Comparison of ENCODE assay signal across 18 mouse cellular contexts in genomic region chr5:150130144-150130543, GRCm38 (mm10). TPM values are rescaled to one million over a fixed set of nuclear protein-coding genes. Genes with fewer than 3 reads are reported as not detected.
A peak's percentile ranks its signal among the peaks of the same experiment; 100 is the strongest.
DNase-seq lines count a peak whose midpoint lies in the region; ATAC-seq and TF ChIP-seq lines count a peak whose summit lies in the region.
"Had no signal": no experiment of that assay in that cellular context is flagged by ENCODE, and none has a peak within 500 bp of the region (broad histone marks: within the 10 kb centered on the region; RNA-seq: fewer than 3 reads in every experiment).

No protein-coding gene starts in this region.

- H3K9ac ChIP-seq in hindbrain, embryonic 14.5 days = no peak overlapping the region
- no peak overlapping the region for H3K9ac ChIP-seq in hindbrain, embryonic 11.5 days (ENCODE audit: low read depth, low read length)
- H3K9ac ChIP-seq in midbrain, embryonic 13.5 days (replicated peaks) = no peak overlapping the region
- H3K9ac ChIP-seq in midbrain, embryonic 15.5 days = no peak overlapping the region
- no peak overlapping the region for H3K9ac ChIP-seq in neural tube, embryonic 13.5 days
- H3K9ac ChIP-seq in neural tube, embryonic 15.5 days (replicated peaks) = no peak overlapping the region
- no peak overlapping the region for H3K9ac ChIP-seq in hindbrain, postnatal 0 days (replicated peaks; ENCODE audit: low read length)
- H3K9ac ChIP-seq: embryonic facial prominence, embryonic 13.5 days; forebrain, embryonic 12.5 days; heart, embryonic 12.5 days had no signal

- DNase-seq in hindbrain, embryonic 14.5 days (ENCODE audit: low spot score) = no peak
- no peak for DNase-seq in hindbrain, embryonic 11.5 days (ENCODE audit: low spot score)
- DNase-seq in hindbrain, postnatal 0 days (ENCODE audit: low spot score) = peak; percentile 54
- no peak for DNase-seq in right cerebral cortex, postnatal 14 days
- DNase-seq: adrenal gland, adult 2 months; adrenal gland, postnatal 25 days; cerebellum, adult 11 months; cerebellum, adult 8-10 months; cerebellum, postnatal 25 days; gastrocnemius, adult 2 months; gastrocnemius, postnatal 25 days had no signal

- no peaks in the 10 kb centered on the region for H3K36me3 ChIP-seq in hindbrain, embryonic 14.5 days (replicated peaks; ENCODE audit: control insufficient read depth, insufficient read depth)
- no peaks in the 10 kb centered on the region for H3K36me3 ChIP-seq in hindbrain, embryonic 11.5 days (ENCODE audit: control insufficient read depth, insufficient read depth, low read length)
- H3K36me3 ChIP-seq in midbrain, embryonic 13.5 days = no peaks in the 10 kb centered on the region
- no peaks in the 10 kb centered on the region for H3K36me3 ChIP-seq in midbrain, embryonic 15.5 days (replicated peaks)
- no peaks in the 10 kb centered on the region for H3K36me3 ChIP-seq in neural tube, embryonic 13.5 days
- no peaks in the 10 kb centered on the region for H3K36me3 ChIP-seq in neural tube, embryonic 15.5 days
- no peaks in the 10 kb centered on the region for H3K36me3 ChIP-seq in hindbrain, postnatal 0 days (ENCODE audit: insufficient read depth, low read length)
- H3K36me3 ChIP-seq: embryonic facial prominence, embryonic 13.5 days; forebrain, embryonic 12.5 days; heart, embryonic 12.5 days had no signal

- WGBS in hindbrain, embryonic 14.5 days = 71% methylated on average over 7 of the region's 7 CpGs
- 86% methylated on average over 7 of the region's 7 CpGs for WGBS in hindbrain, embryonic 11.5 days
- 74% methylated on average over 7 of the region's 7 CpGs for WGBS in midbrain, embryonic 13.5 days
- WGBS in midbrain, embryonic 15.5 days = 62% methylated on average over 7 of the region's 7 CpGs
- 54% methylated on average over 7 of the region's 7 CpGs for WGBS in neural tube, embryonic 13.5 days
- WGBS in neural tube, embryonic 15.5 days = 48% methylated on average over 7 of the region's 7 CpGs
- WGBS in hindbrain, postnatal 0 days = 49% methylated on average over 7 of the region's 7 CpGs

- H3K4me2 ChIP-seq in hindbrain, embryonic 14.5 days (replicated peaks) = no peak overlapping the region
- no peak overlapping the region for H3K4me2 ChIP-seq in hindbrain, embryonic 11.5 days (replicated peaks; ENCODE audit: low read depth, low read length)
- no peak overlapping the region for H3K4me2 ChIP-seq in midbrain, embryonic 13.5 days (replicated peaks)
- no peak overlapping the region for H3K4me2 ChIP-seq in midbrain, embryonic 15.5 days
- H3K4me2 ChIP-seq in neural tube, embryonic 13.5 days = no peak overlapping the region
- H3K4me2 ChIP-seq in neural tube, embryonic 15.5 days = no peak overlapping the region
- no peak overlapping the region for H3K4me2 ChIP-seq in hindbrain, postnatal 0 days (ENCODE audit: low read depth, low read length)
- H3K4me2 ChIP-seq: embryonic facial prominence, embryonic 13.5 days; forebrain, embryonic 12.5 days; heart, embryonic 12.5 days had no signal

- no peaks in the 10 kb centered on the region for H3K27me3 ChIP-seq in hindbrain, embryonic 14.5 days (ENCODE audit: control insufficient read depth, insufficient read depth, low read length)
- H3K27me3 ChIP-seq in hindbrain, embryonic 11.5 days (ENCODE audit: control insufficient read depth, insufficient read depth, low read length) = no peaks in the 10 kb centered on the region
- H3K27me3 ChIP-seq in midbrain, embryonic 13.5 days = no peaks in the 10 kb centered on the region
- H3K27me3 ChIP-seq in midbrain, embryonic 15.5 days (replicated peaks) = no peaks in the 10 kb centered on the region
- no peaks in the 10 kb centered on the region for H3K27me3 ChIP-seq in neural tube, embryonic 13.5 days
- no peaks in the 10 kb centered on the region for H3K27me3 ChIP-seq in neural tube, embryonic 15.5 days (replicated peaks)
- no peaks in the 10 kb centered on the region for H3K27me3 ChIP-seq in hindbrain, postnatal 0 days (ENCODE audit: insufficient read depth, low read length)
- H3K27me3 ChIP-seq: embryonic facial prominence, embryonic 13.5 days; forebrain, embryonic 12.5 days; heart, embryonic 12.5 days had no signal

- H3K4me3 ChIP-seq in hindbrain, embryonic 14.5 days (replicated peaks; ENCODE audit: low read length) = no peak overlapping the region
- H3K4me3 ChIP-seq in hindbrain, embryonic 11.5 days (ENCODE audit: low read depth, low read length) = no peak overlapping the region
- no peak overlapping the region for H3K4me3 ChIP-seq in midbrain, embryonic 13.5 days (replicated peaks)
- H3K4me3 ChIP-seq in midbrain, embryonic 15.5 days = no peak overlapping the region
- no peak overlapping the region for H3K4me3 ChIP-seq in neural tube, embryonic 13.5 days
- H3K4me3 ChIP-seq in neural tube, embryonic 15.5 days (replicated peaks) = no peak overlapping the region
- no peak overlapping the region for H3K4me3 ChIP-seq in hindbrain, postnatal 0 days (ENCODE audit: low read length)
- H3K4me3 ChIP-seq: embryonic facial prominence, embryonic 13.5 days; forebrain, embryonic 12.5 days; gastrocnemius, adult 2 months; heart, embryonic 12.5 days had no signal

- no peaks in the 10 kb centered on the region for H3K9me3 ChIP-seq in hindbrain, embryonic 14.5 days (ENCODE audit: control insufficient read depth, low read length)
- H3K9me3 ChIP-seq in hindbrain, embryonic 11.5 days (ENCODE audit: control insufficient read depth, low read length) = no peaks in the 10 kb centered on the region
- H3K9me3 ChIP-seq in midbrain, embryonic 13.5 days = no peaks in the 10 kb centered on the region
- H3K9me3 ChIP-seq in midbrain, embryonic 15.5 days = no peaks in the 10 kb centered on the region
- no peaks in the 10 kb centered on the region for H3K9me3 ChIP-seq in neural tube, embryonic 13.5 days
- no peaks in the 10 kb centered on the region for H3K9me3 ChIP-seq in neural tube, embryonic 15.5 days (replicated peaks)
- H3K9me3 ChIP-seq in hindbrain, postnatal 0 days (ENCODE audit: low read length) = no peaks in the 10 kb centered on the region
- H3K9me3 ChIP-seq: embryonic facial prominence, embryonic 13.5 days; forebrain, embryonic 12.5 days; heart, embryonic 12.5 days had no signal

- peak overlapping the region; percentile 0; the same call in 1 of the 2 replicates for H3K27ac ChIP-seq in hindbrain, embryonic 14.5 days
- H3K27ac ChIP-seq in hindbrain, embryonic 11.5 days (ENCODE audit: low read depth, low read length) = no peak overlapping the region
- no peak overlapping the region for H3K27ac ChIP-seq in midbrain, embryonic 13.5 days
- no peak overlapping the region for H3K27ac ChIP-seq in midbrain, embryonic 15.5 days
- peak overlapping the region; percentile 59 for H3K27ac ChIP-seq in neural tube, embryonic 13.5 days (replicated peaks)
- H3K27ac ChIP-seq in neural tube, embryonic 15.5 days (replicated peaks) = no peak overlapping the region; the same call in 1 of the 2 replicates
- H3K27ac ChIP-seq in hindbrain, postnatal 0 days = no peak overlapping the region
- H3K27ac ChIP-seq: embryonic facial prominence, embryonic 13.5 days; forebrain, embryonic 12.5 days; gastrocnemius, adult 2 months had no signal

- peaks cover 8% of the 10 kb centered on the region; the same call in 1 of the 2 replicates for H3K4me1 ChIP-seq in hindbrain, embryonic 14.5 days (replicated peaks; ENCODE audit: control insufficient read depth, insufficient read depth, low read length)
- H3K4me1 ChIP-seq in hindbrain, embryonic 11.5 days (replicated peaks; ENCODE audit: control insufficient read depth, insufficient read depth, low read length) = no peaks in the 10 kb centered on the region
- H3K4me1 ChIP-seq in midbrain, embryonic 13.5 days (replicated peaks) = peaks cover 11% of the 10 kb centered on the region; the same call in 1 of the 2 replicates
- no peaks in the 10 kb centered on the region for H3K4me1 ChIP-seq in midbrain, embryonic 15.5 days
- peaks cover 36% of the 10 kb centered on the region for H3K4me1 ChIP-seq in neural tube, embryonic 13.5 days (replicated peaks)
- peaks cover 29% of the 10 kb centered on the region for H3K4me1 ChIP-seq in neural tube, embryonic 15.5 days
- no peaks in the 10 kb centered on the region for H3K4me1 ChIP-seq in hindbrain, postnatal 0 days (ENCODE audit: insufficient read depth, low read length)
- H3K4me1 ChIP-seq: forebrain, embryonic 12.5 days had no signal

- no peak for TF ChIP-seq CTCF in hindbrain, postnatal 0 days (IDR thresholded peaks at IDR 0.05; ENCODE audit: low read depth)

- no peak for ATAC-seq in hindbrain, embryonic 14.5 days (ENCODE audit: low FRiP score)
- no peak; the same call in 1 of the 2 replicates for ATAC-seq in hindbrain, embryonic 11.5 days (ENCODE audit: low FRiP score)
- ATAC-seq in midbrain, embryonic 13.5 days = 0 out of 2 replicates have a peak, but pooled peaks have one; percentile 27
- no peak for ATAC-seq in midbrain, embryonic 15.5 days (replicated peaks)
- ATAC-seq in neural tube, embryonic 13.5 days (ENCODE audit: low read depth) = 0 out of 2 replicates have a peak, but pooled peaks have one; percentile 12
- no peak for ATAC-seq in neural tube, embryonic 15.5 days (ENCODE audit: low FRiP score)
- no peak for ATAC-seq in hindbrain, postnatal 0 days

RNA-seq across cellular contexts. Expression of gene Fry, which starts 11.7 kb away (rescaled TPM):
- 58.8 and 66.7 TPM in 2 replicates for polyA plus RNA-seq in hindbrain, embryonic 14.5 days (2014; fragmentation: Nextera tagmentation; extraction: Ambion mirVana)
- polyA plus RNA-seq in hindbrain, embryonic 11.5 days (2014; fragmentation: Nextera tagmentation; extraction: Ambion mirVana) = 14.3 and 22.4 TPM in 2 replicates
- 35.4 and 37.4 TPM in 2 replicates for polyA plus RNA-seq in midbrain, embryonic 13.5 days (2015; fragmentation: Nextera tagmentation; extraction: Ambion mirVana)
- 47.4 and 58.5 TPM in 2 replicates for polyA plus RNA-seq in midbrain, embryonic 15.5 days (2015; fragmentation: Nextera tagmentation; extraction: Ambion mirVana)
- 38.8 and 41.9 TPM in 2 replicates for polyA plus RNA-seq in neural tube, embryonic 13.5 days (2015; fragmentation: Nextera tagmentation; extraction: Ambion mirVana)
- 41.7 and 51.4 TPM in 2 replicates for polyA plus RNA-seq in neural tube, embryonic 15.5 days (2015; fragmentation: Nextera tagmentation; extraction: Ambion mirVana)
- total RNA-seq in hindbrain, postnatal 0 days (2014; rRNA removed) = 122 and 126 TPM in 2 replicates
- polyA plus RNA-seq in hindbrain, postnatal 0 days (2015; fragmentation: Nextera tagmentation; extraction: Ambion mirVana) = 47.7 and 48.9 TPM in 2 replicates

Comparison
In these comparisons a context has a peak if more than half of its experiments do, and no peak if none do; other contexts are left out.
1. ATAC-seq: peak in midbrain, embryonic 13.5 days (single experiment) and neural tube, embryonic 13.5 days (single experiment); none in hindbrain, embryonic 14.5 days (single experiment), hindbrain, embryonic 11.5 days (single experiment), midbrain, embryonic 15.5 days (single experiment), neural tube, embryonic 15.5 days (single experiment) and hindbrain, postnatal 0 days (single experiment).
2. H3K27ac ChIP-seq: peak in hindbrain, embryonic 14.5 days (single experiment) and neural tube, embryonic 13.5 days (single experiment); none in hindbrain, embryonic 11.5 days (single experiment), midbrain, embryonic 13.5 days (single experiment), midbrain, embryonic 15.5 days (single experiment), neural tube, embryonic 15.5 days (single experiment) and hindbrain, postnatal 0 days (single experiment).